Mouse (Mus musculus) hindbrain, embryonic 13.5 days (tissue): ENCODE data around the gene Tada2b. TPM values are rescaled to one million over a fixed set of nuclear protein-coding genes. Genes with fewer than 3 reads are reported as not detected.
A peak's percentile ranks its signal among the peaks of the same experiment; 100 is the strongest.

Experiments used
- ATAC-seq: fragments of 200-750 bp; cut with Nextera tagmentation; 2 replicates; pipeline ENCODE4 v1.8.0; 2017; ENCODE audit warnings: moderate TSS enrichment; ENCODE audit not compliant: low FRiP score
- H3K27ac ChIP-seq: fragments of 300-500 bp; sonication (generic); 2 replicates; pipeline ENCODE4 v1.5.1; 2015; ENCODE audit warnings: inconsistent platforms, mild to moderate bottlenecking, moderate library complexity
- H3K27me3 ChIP-seq: fragments of 300-500 bp; sonication (generic); 2 replicates; pipeline ENCODE4 v1.6.1; 2015; ENCODE audit warnings: mild to moderate bottlenecking, inconsistent platforms
- H3K36me3 ChIP-seq: fragments of 300-500 bp; sonication (generic); 2 replicates; pipeline ENCODE4 v1.6.1; 2015; ENCODE audit warnings: mild to moderate bottlenecking, inconsistent platforms
- H3K4me1 ChIP-seq: fragments of 300-500 bp; sonication (generic); replicated peaks from 2 replicates; pipeline ENCODE4 v1.6.1; 2015; ENCODE audit warnings: inconsistent platforms
- H3K4me2 ChIP-seq: fragments of 300-500 bp; sonication (generic); 2 replicates; pipeline ENCODE4 v1.6.1; 2015; ENCODE audit warnings: inconsistent platforms, mild to moderate bottlenecking, moderate library complexity
- H3K4me3 ChIP-seq: fragments of 300-500 bp; sonication (generic); 2 replicates; pipeline ENCODE4 v1.5.1; 2015; ENCODE audit warnings: mild to moderate bottlenecking, inconsistent platforms
- H3K9ac ChIP-seq: fragments of 300-500 bp; sonication (generic); 2 replicates; pipeline ENCODE4 v1.6.1; 2015; ENCODE audit warnings: mild to moderate bottlenecking, inconsistent platforms
- H3K9me3 ChIP-seq: fragments of 300-500 bp; sonication (generic); 2 replicates; pipeline ENCODE4 v1.6.1; 2016; ENCODE audit warnings: inconsistent platforms
- WGBS: fragments of 180-500 bp; shearing (Covaris S2); methylation state at CpG from one replicate; pipeline ENCODE4 v1.1.7; 2015; 5-methylcytosine and 5-hydroxymethylcytosine counted together
- polyA plus RNA-seq: library from polyadenylated mRNA; unstranded; fragments of >200 nt; fragmentation: Nextera tagmentation; extraction: Ambion mirVana; gene quantifications from 2 replicates; pipeline ENCODE4 v1.2.1, GENCODE M21; 2015

Gene Tada2b
- polyA plus RNA-seq: 2.7 and 2.8 TPM in 2 replicates

GRCm38 (mm10) chr5:36484171-36484990 lies at the start of gene Tada2b, which contains the start of gene Ccdc96:
TSS of gene Tada2b (minus strand) at chr5:36484285.
TSS of gene Ccdc96 (plus strand) at chr5:36484588.
- peak within 1 kb of the TSS; percentile 96 for H3K9ac ChIP-seq
- peak; percentile 98 for ATAC-seq
- peak within 1 kb of the TSS; percentile 97 for H3K4me2 ChIP-seq
- H3K4me3 ChIP-seq: peak within 1 kb of the TSS; percentile 85
- H3K4me1 ChIP-seq: peaks cover 50% of the 10 kb centered on the region
- peak within 1 kb of the TSS; percentile 91 for H3K27ac ChIP-seq
- H3K27me3 ChIP-seq: peaks cover 5% of the 10 kb centered on the region; the same call in 1 of the 2 replicates
- WGBS: 0% methylated on average over 96 of the region's 97 CpGs
- H3K9me3 ChIP-seq: no peaks in the 10 kb centered on the region
- H3K36me3 ChIP-seq: peaks cover 10% of the 10 kb centered on the region; the same call in 1 of the 2 replicates

- Histone ChIP-seq H3K9ac (peak overlapping the region; percentile 91), H3K4me3 (peak overlapping the region; percentile 90), H3K27me3 (no peaks in the 10 kb centered on the region), H3K27ac (peak overlapping the region; percentile 91), H3K4me2 (peak overlapping the region; percentile 72), H3K4me1 (peaks cover 48% of the 10 kb centered on the region), H3K36me3 (no peaks in the 10 kb centered on the region), H3K9me3 (no peaks in the 10 kb centered on the region)
- under 1% methylated on average over 28 of the region's 28 CpGs for WGBS
- ATAC-seq: peak; percentile 98
Measured at GRCm38 (mm10) chr5:36530129-36530751, 46.2 kb upstream of the Tada2b start.

- Histone ChIP-seq H3K4me3 (peak overlapping the region; percentile 90), H3K4me1 (peaks cover 48% of the 10 kb centered on the region), H3K4me2 (peak overlapping the region; percentile 72), H3K36me3 (peaks cover 4% of the 10 kb centered on the region), H3K9ac (peak overlapping the region; percentile 91), H3K27me3 (no peaks in the 10 kb centered on the region), H3K27ac (peak overlapping the region; percentile 91), H3K9me3 (no peaks in the 10 kb centered on the region)
- ATAC-seq: no peak; the same call in 1 of the 2 replicates
- 13% methylated on average over 5 of the region's 5 CpGs for WGBS
Measured at GRCm38 (mm10) chr5:36529698-36530097, 45.6 kb upstream of the Tada2b start.

- no peak overlapping the region for H3K27ac ChIP-seq
Measured at GRCm38 (mm10) chr5:36526921-36527320, 42.8 kb upstream of the Tada2b start.

GRCm38 (mm10) chr5:36526274-36526673 lies 42.2 kb upstream of the Tada2b start:
- no peak for ATAC-seq
- no peak overlapping the region for H3K4me3 ChIP-seq
- WGBS: 87% methylated on average over 5 of the region's 5 CpGs

More at GRCm38 (mm10) chr5:36526921-36527320, 42.8 kb upstream of the Tada2b start:
- no peaks in the 10 kb centered on the region for H3K9me3 ChIP-seq
- no peaks in the 10 kb centered on the region for H3K27me3 ChIP-seq
- H3K4me1 ChIP-seq: peaks cover 48% of the 10 kb centered on the region
- H3K4me3 ChIP-seq: no peak overlapping the region
- no peak overlapping the region for H3K4me2 ChIP-seq
- H3K9ac ChIP-seq: no peak overlapping the region
- peaks cover 29% of the 10 kb centered on the region for H3K36me3 ChIP-seq
- WGBS: 95% methylated on average over 2 of the region's 2 CpGs
- no peak for ATAC-seq

GRCm38 (mm10) chr5:36525216-36525615 lies 41.1 kb upstream of the Tada2b start:
- WGBS: 71% methylated on average over 2 of the region's 2 CpGs
- no peak for ATAC-seq
- no peaks in the 10 kb centered on the region for H3K9me3 ChIP-seq
- no peak overlapping the region for H3K27ac ChIP-seq
- H3K4me3 ChIP-seq: no peak overlapping the region
- no peak overlapping the region for H3K9ac ChIP-seq
- H3K4me1 ChIP-seq: peaks cover 41% of the 10 kb centered on the region
- no peak overlapping the region for H3K4me2 ChIP-seq
- H3K36me3 ChIP-seq: peaks cover 46% of the 10 kb centered on the region
- H3K27me3 ChIP-seq: no peaks in the 10 kb centered on the region

More at GRCm38 (mm10) chr5:36526274-36526673, 42.2 kb upstream of the Tada2b start:
- H3K36me3 ChIP-seq: peaks cover 35% of the 10 kb centered on the region
- H3K4me2 ChIP-seq: no peak overlapping the region
- H3K4me1 ChIP-seq: peaks cover 48% of the 10 kb centered on the region
- H3K27ac ChIP-seq: no peak overlapping the region
- H3K27me3 ChIP-seq: no peaks in the 10 kb centered on the region
- no peaks in the 10 kb centered on the region for H3K9me3 ChIP-seq
- H3K9ac ChIP-seq: no peak overlapping the region

- 89% methylated on average over 5 of the region's 5 CpGs for WGBS
- no peaks in the 10 kb centered on the region for H3K27me3 ChIP-seq
- H3K27ac ChIP-seq: no peak overlapping the region
- no peak for ATAC-seq
- peaks cover 66% of the 10 kb centered on the region for H3K36me3 ChIP-seq
- no peak overlapping the region for H3K9ac ChIP-seq
- no peak overlapping the region for H3K4me3 ChIP-seq
- H3K4me1 ChIP-seq: peaks cover 25% of the 10 kb centered on the region
- no peaks in the 10 kb centered on the region for H3K9me3 ChIP-seq
- no peak overlapping the region for H3K4me2 ChIP-seq
Measured at GRCm38 (mm10) chr5:36523219-36523703, 39.2 kb upstream of the Tada2b start.

GRCm38 (mm10) chr5:36522782-36523181 lies 38.7 kb upstream of the Tada2b start:
- Histone ChIP-seq H3K27ac (no peak overlapping the region), H3K9me3 (no peaks in the 10 kb centered on the region), H3K4me2 (no peak overlapping the region), H3K27me3 (no peaks in the 10 kb centered on the region), H3K4me3 (no peak overlapping the region), H3K9ac (no peak overlapping the region), H3K4me1 (peaks cover 24% of the 10 kb centered on the region), H3K36me3 (peaks cover 70% of the 10 kb centered on the region)
- ATAC-seq: no peak
- WGBS: 87% methylated on average over 2 of the region's 2 CpGs

- Histone ChIP-seq H3K27ac (no peak overlapping the region), H3K9me3 (no peaks in the 10 kb centered on the region), H3K36me3 (peaks cover 97% of the 10 kb centered on the region), H3K4me2 (no peak overlapping the region), H3K9ac (no peak overlapping the region), H3K27me3 (no peaks in the 10 kb centered on the region), H3K4me3 (no peak overlapping the region), H3K4me1 (0 out of 2 replicates have a peak, but pooled peaks cover 9% of the 10 kb centered on the region)
- WGBS: 71% methylated on average over 3 of the region's 3 CpGs
- no peak for ATAC-seq
Measured at GRCm38 (mm10) chr5:36519751-36520150, 35.7 kb upstream of the Tada2b start.

GRCm38 (mm10) chr5:36517596-36517995 lies 33.5 kb upstream of the Tada2b start:
- peak overlapping the region; percentile 23; the same call in 1 of the 2 replicates for H3K27ac ChIP-seq
- ATAC-seq: no peak
- no peak overlapping the region for H3K4me3 ChIP-seq
- H3K27me3 ChIP-seq: no peaks in the 10 kb centered on the region
- WGBS: 76% methylated on average over 3 of the region's 3 CpGs
- no peaks in the 10 kb centered on the region for H3K9me3 ChIP-seq
- no peak overlapping the region for H3K9ac ChIP-seq
- H3K4me1 ChIP-seq: 0 out of 2 replicates have a peak, but pooled peaks cover 9% of the 10 kb centered on the region
- H3K4me2 ChIP-seq: no peak overlapping the region
- peaks cover 95% of the 10 kb centered on the region for H3K36me3 ChIP-seq

- Histone ChIP-seq H3K36me3 (peaks cover 95% of the 10 kb centered on the region), H3K4me3 (no peak overlapping the region), H3K27me3 (no peaks in the 10 kb centered on the region), H3K27ac (peak overlapping the region; percentile 18; the same call in 1 of the 2 replicates), H3K4me1 (0 out of 2 replicates have a peak, but pooled peaks cover 9% of the 10 kb centered on the region), H3K9ac (no peak overlapping the region), H3K9me3 (no peaks in the 10 kb centered on the region), H3K4me2 (no peak overlapping the region)
- ATAC-seq: no peak
- WGBS: 89% methylated on average over 5 of the region's 5 CpGs
Measured at GRCm38 (mm10) chr5:36515558-36515957, 31.5 kb upstream of the Tada2b start.

GRCm38 (mm10) chr5:36515126-36515525 lies 31.0 kb upstream of the Tada2b start:
- peaks cover 95% of the 10 kb centered on the region for H3K36me3 ChIP-seq
- no peak overlapping the region for H3K4me2 ChIP-seq
- WGBS: 94% methylated on average over 1 of the region's 1 CpGs
- H3K4me3 ChIP-seq: no peak overlapping the region
- no peaks in the 10 kb centered on the region for H3K27me3 ChIP-seq
- no peaks in the 10 kb centered on the region for H3K9me3 ChIP-seq
- no peak overlapping the region for H3K9ac ChIP-seq
- no peak overlapping the region for H3K27ac ChIP-seq
- no peak for ATAC-seq
- 0 out of 2 replicates have a peak, but pooled peaks cover 9% of the 10 kb centered on the region for H3K4me1 ChIP-seq
